Mouse (Mus musculus) lung, adult 2 months (tissue): ENCODE results near the gene Cotl1.
A peak's percentile ranks its signal among the peaks of the same experiment; 100 is the strongest.

ENCODE experiments used
- CTCF ChIP-seq: fragments of 200-500 bp; IDR thresholded peaks from 2 replicates; pipeline ENCODE4 v1.5.1; 2011; ENCODE audit warnings: mild to moderate bottlenecking, low read length, control low read depth; ENCODE audit not compliant: insufficient read depth
- POLR2A ChIP-seq: fragments of 200-500 bp; IDR thresholded peaks from 2 replicates; pipeline ENCODE4 v1.6.1; 2011; ENCODE audit warnings: low read depth, mild to moderate bottlenecking, control low read depth, low read length, borderline replicate concordance; ENCODE audit errors: extremely low read depth

GRCm38 (mm10) chr8:119779013-119779737, 61.2 kb downstream of the Cotl1 start:
- TF ChIP-seq POLR2A (0 out of 2 replicates have a peak, but pooled peaks have one; percentile 6), CTCF (peak; percentile 99)
